Mouse (Mus musculus) CH12.LX (cell line): ENCODE measurements around the gene Ebf4. TPM values are rescaled to one million over a fixed set of nuclear protein-coding genes. Genes with fewer than 3 reads are reported as not detected.

Experiments used
- DNase-seq: peaks from one replicate; pipeline ENCODE4 v3.0.0-alpha.2; 2013; ENCODE audit errors: extremely low read depth
- H3K27ac ChIP-seq: 2 replicates; pipeline ENCODE4 v1.5.1; 2012; ENCODE audit warnings: low read depth, mild to moderate bottlenecking, control low read depth, moderate library complexity; ENCODE audit not compliant: insufficient read depth
- H3K27me3 ChIP-seq: replicated peaks from 2 replicates; pipeline ENCODE3; 2012; ENCODE audit warnings: inconsistent platforms
- H3K36me3 ChIP-seq, 2 experiments: replicated peaks in 1 of 2; 2 replicates each; pipeline versions ENCODE3 to v1.6.1; 2012; ENCODE audit warnings: inconsistent platforms in 1 of 2, low read length in 1 of 2, mild to moderate bottlenecking in 1 of 2, mixed read lengths in 1 of 2, moderate library complexity in 1 of 2; ENCODE audit not compliant: control insufficient read depth in 1 of 2, insufficient read depth in 1 of 2
- H3K4me1 ChIP-seq, 2 experiments: 2 replicates each; pipeline ENCODE4 v1.6.1; 2012; ENCODE audit warnings: inconsistent platforms in 1 of 2, moderate library complexity in 1 of 2; ENCODE audit not compliant: insufficient read depth in 2 of 2, control insufficient read depth in 1 of 2
- H3K4me2 ChIP-seq: 2 replicates; pipeline ENCODE4 v1.6.1; 2012; ENCODE audit warnings: low read depth, mild to moderate bottlenecking, control low read depth; ENCODE audit not compliant: poor library complexity, insufficient read depth, severe bottlenecking
- H3K4me3 ChIP-seq, 3 experiments: fragments of 150-350 bp in 1 of 3; sonication (generic) in 1 of 3; replicated peaks in 1 of 3; 2 replicates each; pipeline versions ENCODE3 to v1.5.1; 2011 to 2012; ENCODE audit warnings: low read depth in 2 of 3, low read length in 2 of 3, mild to moderate bottlenecking in 2 of 3, moderate library complexity in 2 of 3, control low read depth in 1 of 3, improper control_type of control experiment in 1 of 3, inconsistent platforms in 1 of 3, mixed read lengths in 1 of 3; ENCODE audit not compliant: poor library complexity in 1 of 3
- H3K79me2 ChIP-seq: replicated peaks from 2 replicates; pipeline ENCODE4 v1.6.1; 2012; ENCODE audit warnings: mild to moderate bottlenecking, moderate library complexity; ENCODE audit not compliant: control insufficient read depth, poor library complexity, insufficient read depth, severe bottlenecking; ENCODE audit errors: extremely low read depth
- H3K9ac ChIP-seq: 2 replicates; pipeline ENCODE4 v1.6.1; 2012; ENCODE audit warnings: low read depth, mild to moderate bottlenecking, control low read depth, moderate library complexity; ENCODE audit not compliant: insufficient read depth
- H3K9me3 ChIP-seq: replicated peaks from 2 replicates; pipeline ENCODE3; 2012; ENCODE audit warnings: low read length, inconsistent platforms, mixed read lengths
- BHLHE40 ChIP-seq: IDR thresholded peaks from 2 replicates; pipeline ENCODE4 v1.6.1; 2011; ENCODE audit warnings: mild to moderate bottlenecking, low read depth, low read length, improper control_type of control experiment
- CTCF ChIP-seq, 2 experiments: IDR thresholded peaks in 1 of 2; conservative IDR thresholded peaks in 1 of 2; 2 replicates each; pipeline ENCODE4 v1.5.1; 2011 to 2012; ENCODE audit warnings: low read depth in 2 of 2, low read length in 2 of 2, improper control_type of control experiment in 1 of 2, inconsistent platforms in 1 of 2, mild to moderate bottlenecking in 1 of 2, moderate library complexity in 1 of 2
- E2F4 ChIP-seq: IDR thresholded peaks from 2 replicates; pipeline ENCODE4 v1.6.1; 2011; ENCODE audit warnings: low read depth, low read length, improper control_type of control experiment; ENCODE audit not compliant: insufficient replicate concordance
- ELF1 ChIP-seq: IDR thresholded peaks from 2 replicates; pipeline ENCODE4 v1.6.1; 2014; ENCODE audit warnings: low read depth, mild to moderate bottlenecking, inconsistent platforms, low read length, improper control_type of control experiment
- EP300 ChIP-seq: IDR thresholded peaks from 2 replicates; pipeline ENCODE4 v1.6.1; 2011; ENCODE audit warnings: low read length, improper control_type of control experiment
- ETS1 ChIP-seq: conservative IDR thresholded peaks from 2 replicates; pipeline ENCODE4 v1.6.1; 2012; ENCODE audit warnings: low read depth, mild to moderate bottlenecking, inconsistent platforms, low read length, improper control_type of control experiment, moderate library complexity
- GABPA ChIP-seq: IDR thresholded peaks from 2 replicates; pipeline ENCODE4 v1.6.1; 2012; ENCODE audit warnings: low read depth, low read length, improper control_type of control experiment, inconsistent platforms; ENCODE audit not compliant: insufficient replicate concordance
- HCFC1 ChIP-seq: IDR thresholded peaks from 2 replicates; pipeline ENCODE4 v1.6.1; 2012; ENCODE audit warnings: low read depth, mild to moderate bottlenecking, inconsistent platforms, low read length, improper control_type of control experiment
- KAT2A ChIP-seq: IDR thresholded peaks from 2 replicates; pipeline ENCODE4 v1.6.1; 2012; ENCODE audit warnings: low read length, improper control_type of control experiment, inconsistent platforms; ENCODE audit not compliant: insufficient replicate concordance
- MAX ChIP-seq: IDR thresholded peaks from 2 replicates; pipeline ENCODE4 v1.6.1; 2011; ENCODE audit warnings: low read length, improper control_type of control experiment
- MXI1 ChIP-seq: IDR thresholded peaks from 2 replicates; pipeline ENCODE4 v1.6.1; 2011; ENCODE audit warnings: mild to moderate bottlenecking, low read depth, low read length, improper control_type of control experiment
- MYC ChIP-seq: IDR thresholded peaks from 2 replicates; pipeline ENCODE4 v1.6.1; 2011; ENCODE audit warnings: low read depth, mild to moderate bottlenecking, improper control_type of control experiment, low read length
- NELFE ChIP-seq: IDR thresholded peaks from 2 replicates; pipeline ENCODE4 v1.6.1; 2011; ENCODE audit warnings: low read depth, low read length, improper control_type of control experiment
- NRF1 ChIP-seq: IDR thresholded peaks from 2 replicates; pipeline ENCODE4 v1.6.1; 2014; ENCODE audit warnings: low read depth, mild to moderate bottlenecking, inconsistent platforms, low read length, improper control_type of control experiment, moderate library complexity
- PAX5 ChIP-seq: IDR thresholded peaks from 2 replicates; pipeline ENCODE4 v1.6.1; 2012; ENCODE audit warnings: low read length, inconsistent platforms, mixed read lengths
- POLR2AphosphoS2 ChIP-seq: IDR thresholded peaks from 2 replicates; pipeline ENCODE4 v1.6.1; 2011; ENCODE audit warnings: low read depth, low read length, improper control_type of control experiment
- RAD21 ChIP-seq: IDR thresholded peaks from 2 replicates; pipeline ENCODE4 v1.6.1; 2011; ENCODE audit warnings: low read depth, mild to moderate bottlenecking, low read length, improper control_type of control experiment, moderate library complexity
- RCOR1 ChIP-seq: conservative IDR thresholded peaks from 2 replicates; pipeline ENCODE4 v1.6.1; 2012; ENCODE audit warnings: low read depth, mild to moderate bottlenecking, inconsistent platforms, low read length, improper control_type of control experiment
- SIN3A ChIP-seq: IDR thresholded peaks from 2 replicates; pipeline ENCODE4 v1.6.1; 2012; ENCODE audit warnings: low read length, improper control_type of control experiment, inconsistent platforms
- SMC3 ChIP-seq: IDR thresholded peaks from 2 replicates; pipeline ENCODE4 v1.6.1; 2011; ENCODE audit warnings: low read depth, low read length, improper control_type of control experiment
- TBP ChIP-seq: conservative IDR thresholded peaks from 2 replicates; pipeline ENCODE4 v1.6.1; 2011; ENCODE audit warnings: low read depth, low read length, improper control_type of control experiment
- USF1 ChIP-seq: IDR thresholded peaks from 2 replicates; pipeline ENCODE4 v1.6.1; 2014; ENCODE audit warnings: low read depth, mild to moderate bottlenecking, inconsistent platforms, low read length, improper control_type of control experiment
- USF2 ChIP-seq: conservative IDR thresholded peaks from 2 replicates; pipeline ENCODE4 v1.6.1; 2011; ENCODE audit warnings: low read depth, low read length, improper control_type of control experiment
- ZC3H11A ChIP-seq: IDR thresholded peaks from 2 replicates; pipeline ENCODE4 v1.6.1; 2012; ENCODE audit warnings: low read depth, mild to moderate bottlenecking, inconsistent platforms, low read length, improper control_type of control experiment
- ZMIZ1 ChIP-seq: IDR thresholded peaks from 2 replicates; pipeline ENCODE4 v1.6.1; 2012; ENCODE audit warnings: low read depth, mild to moderate bottlenecking, inconsistent platforms, low read length, improper control_type of control experiment
- dilution Hi-C: fragments of 300-500 bp; cut with MboI; formaldehyde crosslinking; loops from 2 replicates; pipeline ENCODE4 v1.14.3; 2020; ENCODE audit warnings: low sequenced_read_pairs; ENCODE audit not compliant: extremely low pct_unique_long_range_greater_than_20kb, extremely low pct_ligation_motif_present
- in situ Hi-C: fragments of 300-500 bp; cut with MboI; formaldehyde crosslinking; loops from 3 replicates; pipeline ENCODE4 v1.14.3; 2019; ENCODE audit warnings: low sequenced_read_pairs, low pct_ligation_motif_present, low pct_unique_long_range_greater_than_20kb, mixed read lengths
- polyA plus RNA-seq: library from polyadenylated mRNA; unstranded; fragments of >175 nt; gene quantifications from 2 replicates; pipeline ENCODE4 v1.2.1, GENCODE M21; 2012; ENCODE audit warnings: low read depth; ENCODE audit not compliant: insufficient read length
- total RNA-seq, 2 experiments: library from RNA; depleted of rRNA; stranded (reverse); fragments of 300-350 nt in 1 of 2; fragments of >200 nt in 1 of 2; gene quantifications; 2 replicates each; pipeline ENCODE4 v1.2.3; 2012 to 2014

Gene Ebf4
- total RNA-seq (2012; rRNA removed) (0.13 TPM in 1 of 2 replicates, not detected in the other), total RNA-seq (2014; rRNA removed) (not detected in 2 replicates), polyA plus RNA-seq (0.10 TPM in 1 of 2 replicates, not detected in the other)

DNA sequence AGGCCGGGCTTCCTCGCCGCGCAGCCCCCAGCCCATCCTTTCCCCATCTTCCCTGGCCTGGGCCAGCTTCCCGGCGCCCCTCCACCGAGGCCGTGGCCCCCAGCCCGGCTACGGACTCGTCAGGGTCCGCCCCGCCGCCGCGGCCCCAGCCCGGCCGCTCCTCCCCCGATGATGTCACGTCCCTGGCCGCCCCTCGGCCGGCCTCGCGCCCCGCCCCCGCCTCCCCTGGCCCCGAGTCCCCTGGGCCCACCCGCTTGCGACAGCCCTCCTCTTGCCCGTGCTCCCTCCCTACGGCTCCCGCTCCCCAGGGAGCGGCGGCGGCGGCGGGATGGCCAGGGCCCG is at the start of gene Ebf4:
Gene Ebf4, plus strand, starts transcription at position 234 of the 342 bp plus-strand sequence.
- Histone ChIP-seq H3K79me2 (no peaks in the 10 kb centered on the region), H3K36me3 (peaks cover 2 to 8% of the 10 kb centered on the region in 2 experiments), H3K9ac (peak within 1 kb of the TSS; percentile 62), H3K27me3 (peaks cover 37% of the 10 kb centered on the region), H3K4me1 (peaks cover 15 to 36% of the 10 kb centered on the region in 2 experiments), H3K4me2 (peak within 1 kb of the TSS; percentile 67), H3K4me3 (peak within 1 kb of the TSS in 2 of 3 experiments; percentile 35 to 64), H3K9me3 (no peaks in the 10 kb centered on the region), H3K27ac (no peak within 1 kb of the TSS)
- dilution Hi-C loops: no loop called here
- TF ChIP-seq USF2: no peak
- TF ChIP-seq ZC3H11A: no peak
- no peak for TF ChIP-seq MXI1
- no peak for TF ChIP-seq RCOR1
- no peak for TF ChIP-seq ETS1
- no peak for TF ChIP-seq TBP
- no peak for TF ChIP-seq MAX
- TF ChIP-seq POLR2AphosphoS2: no peak
- TF ChIP-seq NRF1: no peak
- TF ChIP-seq GABPA: no peak
- TF ChIP-seq ZMIZ1: no peak
- TF ChIP-seq HCFC1: no peak
- TF ChIP-seq BHLHE40: no peak
- TF ChIP-seq EP300: no peak
- no peak for TF ChIP-seq E2F4
- in situ Hi-C loops: loop anchor here (10.0 to 25.0 kb wide), 2 partner anchors 70 to 267 kb away; partner anchors contain the start of gene Mrps26
- DNase-seq: no peak

DNA sequence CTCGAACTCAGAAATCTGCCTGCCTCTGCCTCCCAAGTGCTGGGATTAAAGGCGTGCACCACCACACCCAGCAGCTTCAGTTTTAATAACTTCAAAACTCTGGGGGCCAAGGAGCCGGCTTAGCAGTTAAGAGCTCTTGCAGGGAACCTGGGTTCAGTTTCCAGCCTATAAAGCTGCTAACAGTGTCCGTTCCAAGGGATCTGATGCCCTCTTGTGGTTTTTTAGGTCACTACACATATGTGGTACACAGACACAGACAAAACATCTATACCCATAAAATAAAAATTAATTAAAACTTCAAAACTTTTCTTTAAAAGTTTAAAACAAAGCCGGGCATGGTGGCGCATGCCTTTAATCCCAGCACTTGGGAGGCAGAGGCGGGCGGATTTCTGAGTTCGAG is 48.1 kb upstream of the Ebf4 start:
- dilution Hi-C loops (no loop called here), in situ Hi-C loops (loop anchor here (5.0 to 25.0 kb wide), 2 partner anchors 175 to 335 kb away; no protein-coding TSS in a partner anchor)
- Histone ChIP-seq H3K4me3 (no peak overlapping the region), H3K79me2 (no peaks in the 10 kb centered on the region), H3K27me3 (peaks cover 6% of the 10 kb centered on the region), H3K9ac (no peak overlapping the region), H3K36me3 (no peaks in the 10 kb centered on the region)
- DNase-seq: peak; percentile 58
- TF ChIP-seq ZC3H11A (no peak), KAT2A (no peak), USF1 (no peak), MYC (no peak), NELFE (no peak), SMC3 (peak; percentile 65), RCOR1 (no peak), MXI1 (no peak), E2F4 (no peak), CTCF (conservative IDR thresholded peaks at IDR 0.05 in 1 of 2, IDR thresholded peaks at IDR 0.05 in 1 of 2; ENCODE audit: low read depth in 2 of 2, low read length in 2 of 2) (peak; percentile 12 to 78; a peak in 2 of 4 replicates), PAX5 (no peak), USF2 (no peak), RAD21 (peak; percentile 81), BHLHE40 (no peak), SIN3A (no peak), POLR2AphosphoS2 (no peak), NRF1 (no peak), HCFC1 (no peak), ELF1 (no peak)
- TF ChIP-seq, all 38 proteins: peak for 3
- Histone ChIP-seq H3K27ac (no peak overlapping the region), H3K4me2 (no peak overlapping the region), H3K4me1 (no peaks in the 10 kb centered on the region), H3K9me3 (peaks cover 3% of the 10 kb centered on the region)
